Mouse (Mus musculus): ENCODE measurements around the gene Zmynd8.

DNA sequence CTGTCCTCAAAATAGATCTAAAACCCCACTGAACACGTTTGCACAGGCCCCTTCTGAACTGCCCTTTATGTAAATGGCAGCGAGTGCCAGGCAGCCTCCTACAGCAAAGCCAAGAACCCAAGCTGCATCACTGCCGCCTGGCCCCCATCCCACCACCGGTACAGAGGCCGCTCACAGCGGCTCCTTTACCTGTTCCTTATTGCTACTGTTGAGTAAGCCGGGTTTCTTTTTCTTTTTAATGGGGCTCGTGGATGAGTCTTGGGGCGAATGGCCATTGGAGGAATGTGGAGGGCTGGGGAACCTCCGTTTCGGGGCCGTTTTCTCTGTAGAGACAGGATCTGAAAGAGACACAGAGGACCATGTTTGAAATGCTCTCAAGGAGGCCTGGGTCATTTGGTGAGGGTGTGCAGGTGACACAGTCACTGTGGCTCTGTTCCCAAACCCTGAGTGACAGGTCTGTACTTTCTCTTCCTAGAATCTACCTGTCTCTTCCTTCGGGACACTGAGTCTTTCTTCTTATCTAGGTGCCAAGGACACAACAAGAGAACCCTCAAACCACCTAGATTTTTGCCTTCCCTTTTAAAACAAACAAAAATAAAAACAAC lies 46.9 kb downstream of the Zmynd8 start:
- no peak for TF ChIP-seq CTCF (IDR thresholded peaks at IDR 0.05; ENCODE audit: control insufficient read depth, insufficient read depth, low read length)
- TF ChIP-seq POLR2A (IDR thresholded peaks at IDR 0.05; ENCODE audit: borderline replicate concordance, control insufficient read depth, low read depth, low read length): no peak

All from bone marrow, adult 2 months (tissue).